Mouse (Mus musculus): Measurements from ENCODE around the gene Gm20388. TPM values are rescaled to one million over a fixed set of nuclear protein-coding genes. Genes with fewer than 3 reads are reported as not detected.

Gm20388 gene
- total and polyA plus RNA-seq, 3 experiments: 0.02 to 0.05 TPM; not detected in 1

- Histone ChIP-seq H3K27me3 (ENCODE audit: insufficient read depth, low read length) (peaks cover 43% of the 10 kb centered on the region), H3K9me3 (replicated peaks) (peaks cover 4% of the 10 kb centered on the region), H3K4me1 (ENCODE audit: insufficient read depth, low read depth, low read length) (no peaks in the 10 kb centered on the region), H3K4me3 (ENCODE audit: low read depth, low read length) (no peak overlapping the region), H3K36me3 (replicated peaks) (no peaks in the 10 kb centered on the region)
- TF ChIP-seq POLR2AphosphoS5 (IDR thresholded peaks at IDR 0.05; ENCODE audit: insufficient replicate concordance, low read depth, low read length) (no peak), CTCF (IDR thresholded peaks at IDR 0.05; ENCODE audit: low read depth, low read length) (no peak)
- DNase-seq (ENCODE audit: low spot score): no peak
- ATAC-seq (ENCODE audit: extremely low read depth, insufficient number of reproducible peaks, low FRiP score, poor library complexity, severe bottlenecking): no peak
Observed at GRCm38 (mm10) chr8:122186363-122186974, 2275.8 kb downstream of the Gm20388 start.

DNA sequence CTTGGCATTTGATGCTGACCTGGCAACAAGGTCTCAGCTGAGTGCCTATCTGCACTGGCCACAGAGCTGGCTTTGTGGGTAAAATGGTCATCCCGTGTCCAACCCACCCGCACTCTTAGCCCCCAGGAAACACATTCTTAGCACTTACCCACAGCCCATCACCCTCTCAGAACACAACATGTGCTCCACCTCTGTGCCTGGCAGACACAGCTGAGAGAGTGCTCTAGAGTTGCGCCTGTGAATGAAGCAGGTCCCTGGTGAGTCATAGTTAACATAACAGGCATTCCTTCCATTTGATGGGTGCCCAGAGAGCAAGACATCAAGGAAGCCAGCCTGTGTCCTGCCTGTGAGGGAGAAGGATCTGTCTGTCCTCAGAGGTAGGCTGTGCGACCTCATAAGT lies 2276.6 kb downstream of the Gm20388 start:
- Histone ChIP-seq H3K9me3 (replicated peaks) (peaks cover 4% of the 10 kb centered on the region), H3K27me3 (ENCODE audit: insufficient read depth, low read length) (peaks cover 40% of the 10 kb centered on the region), H3K36me3 (replicated peaks) (no peaks in the 10 kb centered on the region), H3K4me1 (ENCODE audit: insufficient read depth, low read depth, low read length) (no peaks in the 10 kb centered on the region), H3K4me3 (ENCODE audit: low read depth, low read length) (no peak overlapping the region)
- DNase-seq (ENCODE audit: low spot score): no peak
- no peak for TF ChIP-seq POLR2AphosphoS5 (IDR thresholded peaks at IDR 0.05; ENCODE audit: insufficient replicate concordance, low read depth, low read length)
- no peak for TF ChIP-seq TAL1 (conservative IDR thresholded peaks at IDR 0.05; ENCODE audit: low read depth, low read length)
- no peak for TF ChIP-seq GATA1 (IDR thresholded peaks at IDR 0.05; ENCODE audit: borderline replicate concordance, low read length)
- no peak for TF ChIP-seq CTCF (IDR thresholded peaks at IDR 0.05; ENCODE audit: low read depth, low read length)
- no peak for TF ChIP-seq GATA2 (IDR thresholded peaks at IDR 0.05; ENCODE audit: borderline replicate concordance, low read depth, low read length)
- ATAC-seq (ENCODE audit: extremely low read depth, insufficient number of reproducible peaks, low FRiP score, poor library complexity, severe bottlenecking): no peak

DNA sequence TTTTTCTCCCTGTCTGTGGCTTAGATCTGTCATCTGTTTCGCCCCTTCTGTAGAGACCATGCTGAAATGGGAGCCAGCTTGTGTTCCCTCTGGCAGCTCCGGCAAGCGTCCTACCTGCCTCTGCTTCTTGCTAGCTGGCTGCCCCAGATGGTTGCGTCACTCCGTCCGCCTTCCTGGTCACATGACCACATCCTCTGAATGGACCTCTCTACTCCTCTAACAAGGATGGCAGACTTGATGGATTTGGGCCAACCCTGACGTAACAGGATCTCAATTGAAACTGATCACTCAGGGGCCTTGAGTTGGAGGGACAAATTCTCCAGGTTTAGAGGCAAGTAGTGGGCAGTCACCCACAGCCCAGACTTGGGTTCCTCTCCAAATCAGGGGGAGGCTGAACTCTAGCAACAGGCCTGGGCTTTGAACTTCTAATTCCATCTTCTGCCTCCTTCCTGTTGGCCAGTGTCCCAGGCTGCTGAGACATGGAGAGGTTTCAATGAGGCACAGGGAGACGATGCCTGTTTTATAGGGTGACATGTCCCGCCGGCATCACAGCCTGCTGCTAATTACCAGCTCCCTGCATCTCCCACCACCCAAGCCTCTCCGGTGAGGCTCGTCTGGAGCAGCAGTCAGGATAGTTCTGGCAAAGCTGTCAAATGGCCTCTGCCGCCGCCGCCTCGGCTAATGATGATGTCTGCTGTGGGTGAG lies 2279.9 kb downstream of the Gm20388 start:
- H3K36me3 ChIP-seq (replicated peaks): no peaks in the 10 kb centered on the region
- H3K4me3 ChIP-seq (ENCODE audit: low read depth, low read length): no peak overlapping the region
- peaks cover 53% of the 10 kb centered on the region for H3K27me3 ChIP-seq (ENCODE audit: insufficient read depth, low read length)
- H3K9me3 ChIP-seq (replicated peaks): peaks cover 4% of the 10 kb centered on the region
- ATAC-seq (ENCODE audit: extremely low read depth, insufficient number of reproducible peaks, low FRiP score, poor library complexity, severe bottlenecking): no peak
- DNase-seq (ENCODE audit: low spot score): no peak
- TF ChIP-seq CTCF (IDR thresholded peaks at IDR 0.05; ENCODE audit: low read depth, low read length) (no peak), POLR2AphosphoS5 (IDR thresholded peaks at IDR 0.05; ENCODE audit: insufficient replicate concordance, low read depth, low read length) (no peak), GATA2 (IDR thresholded peaks at IDR 0.05; ENCODE audit: borderline replicate concordance, low read depth, low read length) (no peak), GATA1 (IDR thresholded peaks at IDR 0.05; ENCODE audit: borderline replicate concordance, low read length) (no peak), TAL1 (conservative IDR thresholded peaks at IDR 0.05; ENCODE audit: low read depth, low read length) (no peak)
- H3K4me1 ChIP-seq (ENCODE audit: insufficient read depth, low read depth, low read length): no peaks in the 10 kb centered on the region

DNA sequence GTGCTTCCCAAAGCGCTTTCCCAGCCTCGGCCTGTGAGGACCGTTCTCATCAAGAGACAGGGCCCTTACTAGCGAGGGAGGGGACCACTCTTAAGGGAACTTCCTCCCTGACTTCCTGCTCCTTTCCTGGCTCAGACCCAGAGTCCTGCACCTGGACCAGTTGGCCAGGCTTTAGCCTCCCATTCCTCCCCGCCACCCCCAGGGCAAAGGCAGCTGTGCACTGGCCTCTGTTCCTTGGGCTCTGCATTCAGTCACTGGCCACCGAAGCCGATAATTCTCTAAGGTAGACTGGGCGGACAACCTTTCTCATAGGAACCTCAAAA lies 2280.4 kb downstream of the Gm20388 start:
- no peak for DNase-seq (ENCODE audit: low spot score)
- Histone ChIP-seq H3K4me3 (ENCODE audit: low read depth, low read length) (no peak overlapping the region), H3K9me3 (replicated peaks) (peaks cover 4% of the 10 kb centered on the region), H3K36me3 (replicated peaks) (no peaks in the 10 kb centered on the region), H3K27me3 (ENCODE audit: insufficient read depth, low read length) (peaks cover 50% of the 10 kb centered on the region), H3K4me1 (ENCODE audit: insufficient read depth, low read depth, low read length) (no peaks in the 10 kb centered on the region)
- no peak for ATAC-seq (ENCODE audit: extremely low read depth, insufficient number of reproducible peaks, low FRiP score, poor library complexity, severe bottlenecking)
- TF ChIP-seq CTCF (IDR thresholded peaks at IDR 0.05; ENCODE audit: low read depth, low read length) (no peak), GATA2 (IDR thresholded peaks at IDR 0.05; ENCODE audit: borderline replicate concordance, low read depth, low read length) (no peak), POLR2AphosphoS5 (IDR thresholded peaks at IDR 0.05; ENCODE audit: insufficient replicate concordance, low read depth, low read length) (no peak), GATA1 (IDR thresholded peaks at IDR 0.05; ENCODE audit: borderline replicate concordance, low read length) (no peak), TAL1 (conservative IDR thresholded peaks at IDR 0.05; ENCODE audit: low read depth, low read length) (no peak)

GRCm38 (mm10) chr8:122192771-122193170 lies 2282.1 kb downstream of the Gm20388 start:
- DNase-seq (ENCODE audit: low spot score) (no peak), ATAC-seq (ENCODE audit: extremely low read depth, insufficient number of reproducible peaks, low FRiP score, poor library complexity, severe bottlenecking) (no peak)
- Histone ChIP-seq H3K4me3 (ENCODE audit: low read depth, low read length) (no peak overlapping the region), H3K9me3 (replicated peaks) (peaks cover 4% of the 10 kb centered on the region), H3K27me3 (ENCODE audit: insufficient read depth, low read length) (peaks cover 46% of the 10 kb centered on the region), H3K36me3 (replicated peaks) (no peaks in the 10 kb centered on the region), H3K4me1 (ENCODE audit: insufficient read depth, low read depth, low read length) (no peaks in the 10 kb centered on the region)
- no peak for TF ChIP-seq TAL1 (conservative IDR thresholded peaks at IDR 0.05; ENCODE audit: low read depth, low read length)
- TF ChIP-seq GATA2 (IDR thresholded peaks at IDR 0.05; ENCODE audit: borderline replicate concordance, low read depth, low read length): no peak

GRCm38 (mm10) chr8:122193521-122193920 lies 2282.9 kb downstream of the Gm20388 start:
- H3K4me1 ChIP-seq (ENCODE audit: insufficient read depth, low read depth, low read length): no peaks in the 10 kb centered on the region
- no peak overlapping the region for H3K4me3 ChIP-seq (ENCODE audit: low read depth, low read length)
- H3K36me3 ChIP-seq (replicated peaks): no peaks in the 10 kb centered on the region
- TF ChIP-seq TAL1 (conservative IDR thresholded peaks at IDR 0.05; ENCODE audit: low read depth, low read length) (no peak), CTCF (IDR thresholded peaks at IDR 0.05; ENCODE audit: low read depth, low read length) (no peak), GATA1 (IDR thresholded peaks at IDR 0.05; ENCODE audit: borderline replicate concordance, low read length) (no peak), POLR2AphosphoS5 (IDR thresholded peaks at IDR 0.05; ENCODE audit: insufficient replicate concordance, low read depth, low read length) (no peak), GATA2 (IDR thresholded peaks at IDR 0.05; ENCODE audit: borderline replicate concordance, low read depth, low read length) (no peak)
- peaks cover 46% of the 10 kb centered on the region for H3K27me3 ChIP-seq (ENCODE audit: insufficient read depth, low read length)
- no peaks in the 10 kb centered on the region for H3K9me3 ChIP-seq (replicated peaks)
- no peak for ATAC-seq (ENCODE audit: extremely low read depth, insufficient number of reproducible peaks, low FRiP score, poor library complexity, severe bottlenecking)
- no peak for DNase-seq (ENCODE audit: low spot score)

Measured in G1E (cell line).